16 mouse cellular contexts compared by ENCODE assay signal in the genomic region with DNA sequence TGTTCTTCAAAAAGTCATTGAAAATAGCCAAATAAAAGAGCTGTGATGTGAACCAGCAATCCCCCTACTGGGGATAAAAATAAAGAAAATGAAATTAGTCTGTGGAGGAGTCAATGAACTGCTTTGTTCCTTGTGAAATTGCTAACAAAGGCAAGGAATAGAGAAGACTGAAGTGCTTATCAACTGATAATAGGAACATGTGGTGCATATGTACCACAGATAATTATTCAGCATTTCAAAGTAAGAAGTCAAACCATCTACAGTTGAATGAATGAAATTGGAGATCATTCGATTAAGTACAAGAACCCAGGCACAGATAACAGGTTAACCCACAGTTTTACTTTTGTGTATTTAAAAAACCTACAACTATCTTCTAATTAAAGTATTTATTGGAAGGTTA.
"Had no signal": no experiment of that assay in that cellular context is flagged by ENCODE, and none has a peak within 500 bp of the region (broad histone marks: within the 10 kb centered on the region; RNA-seq: fewer than 3 reads in every experiment).

No protein-coding gene starts in this region.

- H3K36me3 ChIP-seq: neural tube, embryonic 13.5 days; neural tube, embryonic 15.5 days; stomach, embryonic 15.5 days had no signal

- DNase-seq: retina, postnatal 1 day; right cerebral cortex, adult 18-20 months; right cerebral cortex, postnatal 14 days; right cerebral cortex, postnatal 25 days; right cerebral cortex, postnatal 4 days; spleen, adult 18-20 months; thymus, adult 18-20 months; thymus, adult 2 months; thymus, postnatal 14 days; thymus, postnatal 25 days; thymus, postnatal 36 days; thymus, postnatal 4 days had no signal

- H3K27me3 ChIP-seq: neural tube, embryonic 13.5 days; neural tube, embryonic 15.5 days; stomach, embryonic 15.5 days had no signal

- H3K27ac ChIP-seq: neural tube, embryonic 13.5 days; neural tube, embryonic 15.5 days; stomach, embryonic 15.5 days; stomach, postnatal 0 days had no signal

- H3K9ac ChIP-seq: neural tube, embryonic 13.5 days; neural tube, embryonic 15.5 days; stomach, embryonic 15.5 days had no signal

- H3K4me1 ChIP-seq: neural tube, embryonic 13.5 days; neural tube, embryonic 15.5 days; stomach, embryonic 15.5 days had no signal

- H3K4me3 ChIP-seq: neural tube, embryonic 13.5 days; neural tube, embryonic 15.5 days; stomach, embryonic 15.5 days had no signal

- H3K9me3 ChIP-seq: neural tube, embryonic 13.5 days; neural tube, embryonic 15.5 days; stomach, embryonic 15.5 days had no signal
